Mouse (Mus musculus): ENCODE results near the gene Aldh1a1. TPM values are rescaled to one million over a fixed set of nuclear protein-coding genes. Genes with fewer than 3 reads are reported as not detected.
A peak's percentile ranks its signal among the peaks of the same experiment; 100 is the strongest.
"Not testable (repeated sequence)": the region's sequence is repeated elsewhere in the genome, so short reads cannot be mapped to it uniquely, and the experiment has no call there.

The Aldh1a1 gene
- polyA plus RNA-seq, 1 experiment from 2014 or later, result 4.1 TPM

GRCm38 (mm10) chr19:20631020-20631419 is 138.5 kb downstream of the Aldh1a1 start:
- H3K9ac ChIP-seq (ENCODE audit: low read depth, low read length), result no peak overlapping the region
- H3K4me3 ChIP-seq (replicated peaks; ENCODE audit: low read depth, low read length), result no peak overlapping the region
- H3K27ac ChIP-seq, result no peak overlapping the region
- H3K4me1 ChIP-seq (replicated peaks; ENCODE audit: insufficient read depth, low read length), result no peaks in the 10 kb centered on the region
- no peaks in the 10 kb centered on the region for H3K36me3 ChIP-seq (ENCODE audit: insufficient read depth, low read length)
- H3K4me2 ChIP-seq (ENCODE audit: low read length), result no peak overlapping the region
- no peak for TF ChIP-seq CTCF (IDR thresholded peaks at IDR 0.05; ENCODE audit: low read depth)
- H3K27me3 ChIP-seq (ENCODE audit: insufficient read depth, low read length), result no peaks in the 10 kb centered on the region
- no peak for DNase-seq (ENCODE audit: low spot score)
- WGBS, result 90% methylated on average over 1 of the region's 1 CpGs
- ATAC-seq (replicated peaks; ENCODE audit: low FRiP score, low read depth), result no peak
- H3K9me3 ChIP-seq (replicated peaks; ENCODE audit: low read length), result no peaks in the 10 kb centered on the region

- no peak for DNase-seq (ENCODE audit: low spot score)
- TF ChIP-seq CTCF (IDR thresholded peaks at IDR 0.05; ENCODE audit: low read depth), result no peak
- H3K27ac ChIP-seq, result no peak overlapping the region
- 63% methylated on average over 12 of the region's 12 CpGs for WGBS
- H3K4me2 ChIP-seq (ENCODE audit: low read length), result no peak overlapping the region
- no peaks in the 10 kb centered on the region for H3K36me3 ChIP-seq (ENCODE audit: insufficient read depth, low read length)
- no peak overlapping the region for H3K9ac ChIP-seq (ENCODE audit: low read depth, low read length)
- no peak overlapping the region for H3K4me3 ChIP-seq (replicated peaks; ENCODE audit: low read depth, low read length)
- H3K9me3 ChIP-seq (replicated peaks; ENCODE audit: low read length), result no peaks in the 10 kb centered on the region
- H3K27me3 ChIP-seq (ENCODE audit: insufficient read depth, low read length), result no peaks in the 10 kb centered on the region
- ATAC-seq (replicated peaks; ENCODE audit: low FRiP score, low read depth), result no peak
- no peaks in the 10 kb centered on the region for H3K4me1 ChIP-seq (replicated peaks; ENCODE audit: insufficient read depth, low read length)
Observed at GRCm38 (mm10) chr19:20633876-20634691, 141.6 kb downstream of the Aldh1a1 start.

DNA sequence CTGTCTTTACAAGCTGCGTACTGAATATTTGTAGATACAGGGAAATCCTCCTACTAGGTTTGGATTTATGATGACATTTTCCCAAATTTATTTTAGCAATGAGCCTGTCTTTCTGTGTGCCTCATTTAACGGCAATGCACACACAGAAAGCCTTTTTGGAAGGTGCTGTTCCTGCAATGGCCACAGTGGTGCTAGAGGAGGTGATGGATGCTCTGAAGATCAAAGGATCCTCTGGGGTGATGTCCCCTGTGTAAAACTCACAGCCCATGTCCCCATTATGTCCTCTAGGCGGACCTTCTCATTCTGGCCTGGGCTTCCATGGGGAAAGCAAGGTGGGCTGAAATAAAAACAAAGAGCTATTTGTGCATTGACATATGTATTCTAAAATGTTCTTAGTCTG is 151.8 kb downstream of the Aldh1a1 start:
- ATAC-seq (replicated peaks; ENCODE audit: low FRiP score, low read depth) (no peak), DNase-seq (ENCODE audit: low spot score) (peak; percentile 4)
- no peaks in the 10 kb centered on the region for H3K27me3 ChIP-seq (ENCODE audit: insufficient read depth, low read length)
- peak; percentile 11; the same call in 1 of the 2 replicates for TF ChIP-seq CTCF (IDR thresholded peaks at IDR 0.05; ENCODE audit: low read depth)
- no peak overlapping the region for H3K27ac ChIP-seq
- no peaks in the 10 kb centered on the region for H3K36me3 ChIP-seq (ENCODE audit: insufficient read depth, low read length)
- H3K4me2 ChIP-seq (ENCODE audit: low read length), result no peak overlapping the region
- H3K4me1 ChIP-seq (replicated peaks; ENCODE audit: insufficient read depth, low read length), result no peaks in the 10 kb centered on the region
- no peak overlapping the region for H3K4me3 ChIP-seq (replicated peaks; ENCODE audit: low read depth, low read length)
- WGBS, result 43% methylated on average over 3 of the region's 3 CpGs
- no peak overlapping the region for H3K9ac ChIP-seq (ENCODE audit: low read depth, low read length)
- no peaks in the 10 kb centered on the region for H3K9me3 ChIP-seq (replicated peaks; ENCODE audit: low read length)

DNA sequence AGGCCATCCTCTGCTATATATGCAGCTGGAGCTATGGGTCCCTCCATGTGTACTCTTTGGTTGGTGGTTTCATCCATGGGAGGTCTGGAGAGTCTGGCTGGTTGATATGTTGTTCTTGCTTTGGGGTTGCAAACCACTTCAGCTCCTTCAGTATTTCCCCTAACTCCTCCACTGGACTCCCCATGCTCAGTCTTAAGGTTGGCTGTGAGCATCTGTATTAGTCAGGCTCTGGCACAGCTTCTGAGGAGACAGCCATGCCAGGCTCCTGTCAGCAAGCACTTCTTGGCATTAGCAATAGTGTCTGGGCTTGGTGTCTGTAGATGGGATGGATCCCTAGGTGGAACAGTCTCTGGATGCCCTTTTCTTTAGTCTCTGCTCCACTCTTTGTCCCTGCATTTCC is 155.0 kb downstream of the Aldh1a1 start:
- H3K27me3 ChIP-seq (ENCODE audit: insufficient read depth, low read length); ATAC-seq (replicated peaks; ENCODE audit: low FRiP score, low read depth); H3K27ac ChIP-seq; DNase-seq (ENCODE audit: low spot score); H3K9ac ChIP-seq (ENCODE audit: low read depth, low read length); H3K9me3 ChIP-seq (replicated peaks; ENCODE audit: low read length); H3K4me3 ChIP-seq (replicated peaks; ENCODE audit: low read depth, low read length); H3K4me1 ChIP-seq (replicated peaks; ENCODE audit: insufficient read depth, low read length); H3K36me3 ChIP-seq (ENCODE audit: insufficient read depth, low read length); H3K4me2 ChIP-seq (ENCODE audit: low read length): not testable (repeated sequence)

DNA sequence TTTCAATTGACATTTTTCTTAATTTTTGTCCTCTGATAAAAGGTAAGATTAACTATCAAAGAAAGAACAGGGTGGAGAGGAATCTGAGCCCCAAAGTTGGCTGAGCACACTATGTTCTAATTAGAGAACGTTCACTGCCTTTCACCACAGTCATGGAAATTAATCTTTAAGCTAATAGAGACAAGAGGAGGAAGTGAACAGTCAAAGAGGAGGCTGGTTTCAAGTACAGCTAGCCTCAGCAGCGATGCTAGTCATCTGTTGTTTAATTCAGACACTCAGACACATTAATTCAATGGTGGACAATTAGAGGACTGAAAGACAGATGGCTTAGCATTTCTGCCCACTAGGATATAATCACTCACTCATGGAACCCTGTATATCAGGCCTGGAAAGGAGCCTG is 157.5 kb downstream of the Aldh1a1 start:
- Histone ChIP-seq H3K4me1 (replicated peaks; ENCODE audit: insufficient read depth, low read length) (no peaks in the 10 kb centered on the region), H3K9me3 (replicated peaks; ENCODE audit: low read length) (no peaks in the 10 kb centered on the region), H3K36me3 (ENCODE audit: insufficient read depth, low read length) (no peaks in the 10 kb centered on the region), H3K9ac (ENCODE audit: low read depth, low read length) (no peak overlapping the region), H3K4me3 (replicated peaks; ENCODE audit: low read depth, low read length) (no peak overlapping the region), H3K4me2 (ENCODE audit: low read length) (no peak overlapping the region), H3K27ac (no peak overlapping the region), H3K27me3 (ENCODE audit: insufficient read depth, low read length) (no peaks in the 10 kb centered on the region)
- no peak for ATAC-seq (replicated peaks; ENCODE audit: low FRiP score, low read depth)
- WGBS, result 19% methylated on average over 2 of the region's 2 CpGs
- DNase-seq (ENCODE audit: low spot score), result no peak
- no peak for TF ChIP-seq CTCF (IDR thresholded peaks at IDR 0.05; ENCODE audit: low read depth)

- no peak overlapping the region for H3K27ac ChIP-seq
- no peak for TF ChIP-seq CTCF (IDR thresholded peaks at IDR 0.05; ENCODE audit: low read depth)
- H3K9ac ChIP-seq (ENCODE audit: low read depth, low read length), result no peak overlapping the region
- no peaks in the 10 kb centered on the region for H3K36me3 ChIP-seq (ENCODE audit: insufficient read depth, low read length)
- no peaks in the 10 kb centered on the region for H3K27me3 ChIP-seq (ENCODE audit: insufficient read depth, low read length)
- H3K4me1 ChIP-seq (replicated peaks; ENCODE audit: insufficient read depth, low read length), result no peaks in the 10 kb centered on the region
- no peak for DNase-seq (ENCODE audit: low spot score)
- 89% methylated on average over 1 of the region's 1 CpGs for WGBS
- no peak overlapping the region for H3K4me3 ChIP-seq (replicated peaks; ENCODE audit: low read depth, low read length)
- ATAC-seq (replicated peaks; ENCODE audit: low FRiP score, low read depth), result no peak
- H3K9me3 ChIP-seq (replicated peaks; ENCODE audit: low read length), result no peaks in the 10 kb centered on the region
- no peak overlapping the region for H3K4me2 ChIP-seq (ENCODE audit: low read length)
Observed at GRCm38 (mm10) chr19:20653082-20653676, 160.7 kb downstream of the Aldh1a1 start.
